Mouse (Mus musculus) gastrocnemius, adult 2 months (tissue): ENCODE measurements around the gene Lmo4. TPM values are rescaled to one million over a fixed set of nuclear protein-coding genes. Genes with fewer than 3 reads are reported as not detected.

Source experiments
- DNase-seq: peaks from one replicate; pipeline ENCODE4 v3.0.0; 2022
- H3K27ac ChIP-seq: fragments of 200-600 bp; 2 replicates; pipeline ENCODE4 v1.8.1; 2022; ENCODE audit warnings: mild to moderate bottlenecking
- H3K4me3 ChIP-seq: fragments of 200-600 bp; 2 replicates; pipeline ENCODE4 v1.8.1; 2022; ENCODE audit warnings: mild to moderate bottlenecking, moderate library complexity
- CTCF ChIP-seq: fragments of 200-600 bp; IDR thresholded peaks from 2 replicates; pipeline ENCODE4 v1.8.1; 2022; ENCODE audit warnings: antibody characterized with exemption, mild to moderate bottlenecking, moderate library complexity
- intact Hi-C: fragments of 180-260 bp; cut with DNase I; formaldehyde crosslinking; loops from one replicate; pipeline ENCODE4 v1.15.1; 2025
- total RNA-seq, 2 experiments: library from RNA; stranded (reverse); gene quantifications; 2 replicates each; pipeline ENCODE4 v1.2.3; 2021

The Lmo4 gene
- total RNA-seq, 2 experiments from 2014 or later: 23.4 to 24.5 TPM

DNA sequence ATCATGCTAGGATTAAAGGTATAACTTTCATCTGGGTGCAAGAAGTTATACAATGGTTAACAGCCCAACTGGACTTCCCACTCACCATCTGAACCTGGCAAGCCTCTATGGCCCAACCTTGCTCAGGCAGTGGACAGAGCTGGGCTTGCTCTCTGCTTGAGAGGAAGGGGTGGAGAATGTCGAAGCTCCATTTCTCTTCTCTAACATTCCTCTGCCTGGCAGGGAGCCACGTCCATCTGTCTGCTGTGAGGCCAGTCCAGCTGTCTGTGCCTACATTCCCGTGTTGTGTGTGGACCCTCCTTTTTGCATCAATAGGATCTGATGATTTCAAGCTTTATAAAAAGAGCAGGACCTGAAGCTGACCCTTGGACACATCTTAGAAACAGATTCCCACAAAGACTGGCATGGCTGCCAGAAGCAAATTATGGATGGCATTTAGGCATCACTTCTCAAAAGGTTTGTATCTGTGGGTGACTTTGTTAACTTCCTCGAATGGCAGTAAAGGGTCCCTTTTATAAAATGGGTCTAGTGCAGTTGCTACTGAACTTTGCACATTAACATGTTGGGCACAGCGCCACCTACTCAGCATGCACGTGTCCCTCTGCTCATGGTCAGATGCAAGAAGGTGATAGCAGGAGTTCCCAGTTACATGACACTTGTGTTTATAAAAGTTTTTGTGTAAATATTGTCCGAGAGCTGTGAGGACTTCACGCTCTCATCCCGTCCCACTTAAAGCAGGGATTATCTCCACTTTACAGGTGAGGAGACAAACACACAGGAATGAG, 20.6 kb upstream of the Lmo4 start:
- no peak for TF ChIP-seq CTCF
- H3K4me3 ChIP-seq: no peak overlapping the region
- intact Hi-C loops: no loop called here
- no peak overlapping the region for H3K27ac ChIP-seq
- DNase-seq: no peak

DNA sequence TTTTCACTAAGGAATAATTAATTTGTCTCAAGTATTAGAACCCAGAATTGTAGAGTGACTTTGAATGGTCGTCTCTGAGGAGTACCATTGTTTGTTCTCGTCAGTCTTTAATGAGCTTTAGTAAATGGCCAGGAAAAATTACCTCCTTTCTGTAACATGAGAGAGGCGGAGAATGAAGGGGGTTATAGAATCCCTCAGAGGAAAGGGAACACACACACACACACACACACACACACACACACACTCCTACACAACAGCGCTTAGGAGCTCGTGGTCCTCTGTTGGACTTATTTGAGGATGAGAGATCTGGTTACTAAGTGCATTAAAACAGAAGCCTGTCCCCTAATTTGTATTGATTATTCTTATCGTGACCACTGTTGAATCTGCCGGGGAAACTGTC, 19.6 kb upstream of the Lmo4 start:
- DNase-seq: no peak
- Histone ChIP-seq H3K4me3 (no peak overlapping the region), H3K27ac (no peak overlapping the region)
- intact Hi-C loops: no loop called here
- no peak for TF ChIP-seq CTCF

DNA sequence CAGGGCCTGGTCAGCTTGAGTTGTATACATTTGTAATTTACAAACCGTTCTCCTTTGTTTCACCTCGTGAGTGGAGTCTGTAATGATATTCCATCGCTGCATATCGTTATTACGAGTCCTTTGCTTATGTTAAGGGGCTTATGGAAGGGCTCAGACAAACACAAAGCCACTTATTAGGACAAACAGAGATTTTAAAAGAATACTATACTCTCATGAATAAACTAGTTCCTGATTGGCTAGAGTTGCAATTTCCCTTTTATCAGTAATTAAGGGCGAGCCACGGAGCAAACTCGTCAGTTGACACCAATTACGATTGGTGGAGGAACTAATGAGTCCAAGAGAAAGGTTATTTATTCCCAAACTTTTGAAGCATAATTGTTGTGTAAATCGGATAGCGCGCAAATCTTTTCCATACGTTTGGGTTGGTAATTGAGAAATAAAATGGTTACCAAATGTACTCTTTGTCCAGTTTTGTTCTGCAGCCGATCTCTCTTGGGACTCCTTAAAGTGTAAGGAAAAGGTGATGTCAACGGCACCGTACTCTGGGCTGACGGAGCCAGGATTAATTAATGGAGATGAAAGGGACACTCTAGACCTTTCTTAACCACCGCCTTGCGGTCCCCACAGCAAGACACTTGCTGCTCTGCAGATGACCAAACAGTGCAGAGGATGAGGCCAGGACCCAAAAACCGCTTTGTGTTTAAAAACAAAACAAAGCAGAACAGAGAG, 18.5 kb upstream of the Lmo4 start:
- H3K27ac ChIP-seq: no peak overlapping the region
- intact Hi-C loops: no loop called here
- H3K4me3 ChIP-seq: no peak overlapping the region
- no peak for DNase-seq
- no peak for TF ChIP-seq CTCF

DNA sequence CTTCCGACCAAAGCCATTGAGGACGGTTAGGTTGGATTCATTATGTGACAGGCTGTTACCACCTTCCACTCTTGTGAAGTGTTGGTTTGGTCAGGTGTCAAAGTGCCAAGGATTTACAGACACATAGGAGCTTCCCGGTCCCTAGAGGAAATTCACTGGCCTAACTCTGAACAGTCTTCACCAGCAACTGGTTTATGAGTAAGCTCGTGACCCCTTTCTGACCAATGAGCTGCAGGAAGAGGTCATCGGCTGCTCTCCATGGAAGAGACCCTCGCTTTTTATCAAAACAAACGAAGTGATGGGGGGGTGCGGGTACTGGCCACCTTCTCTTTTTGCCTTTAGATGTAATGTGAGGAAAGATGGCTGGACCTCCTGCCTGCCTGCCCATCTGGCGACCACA, 17.4 kb upstream of the Lmo4 start:
- Histone ChIP-seq H3K4me3 (no peak overlapping the region), H3K27ac (no peak overlapping the region)
- no peak for TF ChIP-seq CTCF
- intact Hi-C loops: no loop called here
- DNase-seq: no peak

DNA sequence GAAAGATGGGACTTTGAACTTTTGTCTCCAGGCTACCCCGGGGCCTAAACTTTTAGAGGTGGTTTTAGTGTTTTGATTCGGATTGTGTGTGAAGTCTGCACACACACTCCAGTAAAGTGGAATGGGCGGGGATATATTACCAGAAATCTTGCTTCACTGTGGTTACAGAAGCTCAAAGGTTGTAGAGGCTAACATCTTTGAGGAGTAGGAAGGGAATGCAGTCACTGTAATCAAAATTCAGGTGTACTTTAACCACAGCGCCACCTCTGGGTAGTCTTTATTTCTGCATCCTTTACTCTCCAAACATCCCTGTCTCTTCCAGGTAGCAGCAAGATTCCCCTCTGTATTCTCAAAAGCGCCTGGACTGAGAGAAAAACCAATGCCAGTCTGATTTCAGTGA, 2.5 kb upstream of the Lmo4 start:
- Histone ChIP-seq H3K27ac (no peak overlapping the region), H3K4me3 (no peak overlapping the region)
- peak; percentile 81 for TF ChIP-seq CTCF
- intact Hi-C loops: loop anchor here (10.0 kb wide), 2 partner anchors 507 to 1727 kb away; partner anchors contain the start of gene 2410004B18Rik
- DNase-seq: peak; percentile 43

DNA sequence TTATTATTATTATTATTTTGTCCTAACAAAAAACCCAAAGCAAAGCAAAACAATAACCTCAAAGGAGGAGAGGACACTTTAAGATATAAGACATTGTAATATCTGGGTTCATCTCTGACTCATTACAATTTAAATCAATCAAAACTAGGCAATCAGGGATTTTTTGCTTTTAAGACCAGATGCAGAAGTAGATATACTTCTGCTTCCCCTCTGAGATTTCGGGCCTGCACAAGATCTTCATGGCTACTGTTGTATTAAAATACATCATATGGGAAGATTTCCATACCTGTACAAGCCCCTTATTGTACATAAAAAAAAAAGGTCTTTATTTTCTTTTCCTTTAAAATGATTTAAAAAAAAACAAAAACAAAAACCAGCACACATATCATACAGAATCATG, 1.9 kb upstream of the Lmo4 start:
- no peak for DNase-seq

DNA sequence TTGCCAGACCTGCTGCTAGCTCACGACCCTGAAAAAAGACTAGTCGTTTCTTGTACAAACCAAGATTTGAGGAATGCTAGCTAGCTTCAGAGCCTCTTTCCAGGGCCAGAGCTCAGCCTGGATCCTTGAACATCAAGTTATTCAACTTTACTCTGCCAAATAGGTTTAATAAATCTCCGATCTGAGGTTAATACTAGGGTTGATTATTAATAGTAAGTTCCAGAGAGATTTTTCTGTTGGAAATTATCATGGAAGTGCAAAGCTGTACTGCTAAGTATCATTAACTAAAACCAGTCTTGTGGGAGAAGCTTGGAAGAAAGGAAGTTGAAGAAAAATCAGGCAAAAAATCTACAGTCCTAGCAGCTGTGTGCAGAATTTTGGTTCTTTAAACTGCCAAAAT, 1.2 kb upstream of the Lmo4 start:
- intact Hi-C loops: loop anchor here (10.0 kb wide), 2 partner anchors 509 to 1729 kb away; partner anchors contain the start of gene 2410004B18Rik
- DNase-seq: no peak
- peak overlapping the region; percentile 96 for H3K27ac ChIP-seq
- no peak for TF ChIP-seq CTCF
- H3K4me3 ChIP-seq: peak overlapping the region; percentile 92

More for the DNA sequence above, 1.9 kb upstream of the Lmo4 start:
- Histone ChIP-seq H3K27ac (no peak overlapping the region), H3K4me3 (no peak overlapping the region)
- no peak for TF ChIP-seq CTCF
- intact Hi-C loops: loop anchor here (10.0 kb wide), 2 partner anchors 508 to 1728 kb away; partner anchors contain the start of gene 2410004B18Rik

DNA sequence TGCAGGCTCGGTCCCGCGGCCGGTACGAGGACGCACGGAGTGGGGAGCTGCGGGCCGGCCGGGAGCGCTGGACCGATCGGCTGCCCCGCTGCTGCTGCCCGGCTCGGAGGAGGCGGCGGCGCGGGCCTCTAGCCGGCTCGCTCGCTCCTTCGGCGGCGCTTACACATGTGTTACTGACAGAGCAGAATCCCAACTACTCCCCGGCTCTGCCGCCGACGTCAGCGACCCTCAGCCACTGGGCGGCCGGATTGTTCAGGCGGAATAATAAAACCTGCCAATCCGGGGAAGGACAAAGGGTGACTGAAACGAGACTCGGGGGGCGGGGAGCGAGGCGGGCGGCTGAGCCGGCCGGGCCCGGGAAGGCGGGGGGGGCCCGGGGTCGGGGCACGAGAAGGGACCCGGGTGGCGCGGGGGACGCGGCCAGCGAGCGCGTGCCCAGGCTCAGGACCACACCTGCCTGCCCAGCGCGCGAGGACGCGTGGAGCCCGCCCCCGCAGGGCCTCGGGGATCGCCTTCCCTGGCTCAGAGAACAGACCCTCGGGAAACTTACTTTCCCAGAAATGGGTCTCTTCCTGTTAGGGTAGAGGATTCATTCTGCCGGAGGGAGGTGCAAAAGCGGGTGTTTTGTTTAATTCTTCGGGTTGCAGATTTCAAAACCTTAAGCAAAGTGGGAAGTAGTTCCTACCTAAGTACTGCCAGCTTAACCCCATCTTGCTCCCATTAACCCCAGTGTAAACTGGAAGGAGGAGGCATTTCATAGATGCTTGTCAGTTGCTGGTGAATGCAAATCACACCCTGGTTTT, 532 bp upstream of the Lmo4 start:
- Histone ChIP-seq H3K4me3 (peak overlapping the region; percentile 92), H3K27ac (peak overlapping the region; percentile 96)
- TF ChIP-seq CTCF: no peak
- peak; percentile 97 for DNase-seq
- intact Hi-C loops: loop anchor here (10.0 kb wide), 2 partner anchors 509 to 1729 kb away; partner anchors contain the start of gene 2410004B18Rik

DNA sequence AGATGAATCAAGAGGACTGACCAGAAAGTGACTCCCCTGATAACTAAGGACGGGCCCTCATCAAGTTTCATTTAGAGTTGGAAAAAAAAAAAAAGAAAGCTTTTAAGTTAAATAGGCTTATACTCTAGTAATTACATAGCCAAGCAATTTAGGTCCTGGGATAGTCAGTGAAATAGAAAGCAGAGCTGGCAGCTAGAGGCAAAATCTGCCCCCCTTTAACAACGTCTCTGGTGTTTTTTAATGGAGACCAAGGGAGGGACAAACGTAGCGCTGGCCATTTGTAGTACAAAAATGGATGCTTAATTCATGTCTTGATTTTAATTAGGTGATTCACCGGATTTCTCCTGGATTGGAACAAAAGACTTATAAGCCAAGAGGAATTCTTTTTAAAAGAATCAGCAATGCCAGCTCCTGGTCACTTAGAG, 1.0 kb downstream of the Lmo4 start:
- intact Hi-C loops: loop anchor here (10.0 kb wide), 2 partner anchors 511 to 1731 kb away; partner anchors contain the start of gene 2410004B18Rik
- peak overlapping the region; percentile 96 for H3K27ac ChIP-seq
- H3K4me3 ChIP-seq: peak overlapping the region; percentile 92
- no peak for TF ChIP-seq CTCF
- no peak for DNase-seq

DNA sequence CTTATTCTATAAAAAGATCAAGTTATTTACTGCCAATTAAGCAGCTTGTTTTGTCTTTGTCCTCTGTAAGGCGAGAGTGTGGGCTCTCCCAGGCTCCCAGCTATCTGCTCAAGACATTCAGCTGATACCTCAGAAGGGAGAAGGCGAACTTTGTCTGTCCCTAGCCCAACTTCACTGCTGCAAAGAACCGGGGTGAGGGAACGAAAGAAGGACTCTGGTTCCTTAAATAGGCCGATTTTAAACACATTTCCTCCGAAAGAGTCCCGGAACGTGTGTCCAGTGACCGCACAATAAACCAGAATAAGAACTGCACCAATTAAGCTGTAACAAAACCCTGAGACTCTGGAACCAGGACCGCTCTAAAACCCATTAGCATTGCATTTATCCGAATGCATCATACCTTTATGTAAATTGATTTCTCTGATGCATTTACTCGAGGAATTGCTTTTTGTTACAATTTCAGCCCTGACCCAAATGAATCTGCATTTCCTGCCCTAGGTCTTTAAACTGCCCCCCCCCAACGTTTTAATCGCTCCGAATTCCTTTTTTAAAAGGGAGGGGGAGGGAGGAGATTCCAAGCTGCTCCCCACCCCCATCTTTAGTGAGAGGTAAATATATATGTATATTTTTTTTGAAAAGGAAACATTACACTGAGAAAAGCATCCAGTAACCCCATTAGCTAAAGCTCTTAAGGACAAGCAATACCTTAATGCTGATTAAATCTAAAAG, 1.6 kb downstream of the Lmo4 start:
- H3K27ac ChIP-seq: peak overlapping the region; percentile 96
- no peak for DNase-seq
- peak overlapping the region; percentile 92 for H3K4me3 ChIP-seq
- intact Hi-C loops: loop anchor here (10.0 kb wide), 2 partner anchors 511 to 1731 kb away; partner anchors contain the start of gene 2410004B18Rik
- no peak for TF ChIP-seq CTCF

DNA sequence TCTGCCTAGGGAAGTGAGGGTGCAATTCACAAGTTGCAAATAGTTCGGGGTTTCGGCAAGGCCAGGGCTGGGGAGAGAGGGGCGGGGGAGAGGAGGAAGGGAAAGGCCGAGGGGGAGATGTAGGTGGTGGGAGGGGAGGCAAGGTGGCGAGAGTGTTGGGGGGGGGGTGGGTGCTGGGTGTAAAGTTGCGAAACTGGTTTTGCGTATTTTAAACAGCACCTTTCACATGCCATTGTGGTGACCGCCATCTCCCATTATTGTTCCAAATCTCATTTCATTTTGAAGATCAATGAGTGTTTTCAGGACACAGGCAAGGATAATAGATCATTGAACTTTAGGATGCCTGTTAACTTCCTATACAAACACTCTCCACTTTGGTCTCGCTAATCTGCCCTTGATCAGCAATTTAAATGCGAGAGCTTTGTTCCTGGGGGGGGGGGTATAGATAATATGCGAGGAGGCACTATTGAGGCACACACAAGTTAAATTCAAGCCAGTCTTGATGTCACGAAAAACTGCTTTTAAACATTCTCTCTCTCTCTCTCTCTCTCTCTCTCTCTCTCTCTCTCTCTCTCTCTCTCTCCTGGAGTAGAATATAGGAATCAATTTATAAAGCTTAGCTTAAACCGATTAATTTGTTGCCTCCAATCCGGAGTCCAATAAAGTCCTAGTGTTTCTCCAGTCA, 2.3 kb downstream of the Lmo4 start:
- no peak for TF ChIP-seq CTCF
- intact Hi-C loops: loop anchor here (10.0 kb wide), 2 partner anchors 512 to 1732 kb away; partner anchors contain the start of gene 2410004B18Rik
- no peak for DNase-seq
- Histone ChIP-seq H3K4me3 (peak overlapping the region; percentile 92), H3K27ac (peak overlapping the region; percentile 96)
